Mouse (Mus musculus): ENCODE measurements around the gene Iqcn.
A peak's percentile ranks its signal among the peaks of the same experiment; 100 is the strongest.

- TF ChIP-seq CTCF (IDR thresholded peaks at IDR 0.05; ENCODE audit: low read depth): 0 out of 2 replicates have a peak, but pooled peaks have one; percentile 6
- peak; percentile 92 for TF ChIP-seq EP300 (IDR thresholded peaks at IDR 0.05; ENCODE audit: low read depth)
These were observed 4.7 kb upstream of the Iqcn start, which contains the start of gene Jund for GRCm38 (mm10) chr8:70698310-70699109.
